Mouse (Mus musculus) adrenal gland, postnatal 36 days (tissue): ENCODE measurements at regions not wholly inside any gene's neighbourhood (a gene's known extent, or its start where the extent isn't known, plus 50 kb on each side); places are given as distances from the start of the nearest gene placed in this dataset.

Experiments used
- DNase-seq, 2 experiments: peaks; one replicate each; pipeline ENCODE4 v3.0.0; 2021; ENCODE audit warnings: mixed read lengths in 1 of 2

DNA sequence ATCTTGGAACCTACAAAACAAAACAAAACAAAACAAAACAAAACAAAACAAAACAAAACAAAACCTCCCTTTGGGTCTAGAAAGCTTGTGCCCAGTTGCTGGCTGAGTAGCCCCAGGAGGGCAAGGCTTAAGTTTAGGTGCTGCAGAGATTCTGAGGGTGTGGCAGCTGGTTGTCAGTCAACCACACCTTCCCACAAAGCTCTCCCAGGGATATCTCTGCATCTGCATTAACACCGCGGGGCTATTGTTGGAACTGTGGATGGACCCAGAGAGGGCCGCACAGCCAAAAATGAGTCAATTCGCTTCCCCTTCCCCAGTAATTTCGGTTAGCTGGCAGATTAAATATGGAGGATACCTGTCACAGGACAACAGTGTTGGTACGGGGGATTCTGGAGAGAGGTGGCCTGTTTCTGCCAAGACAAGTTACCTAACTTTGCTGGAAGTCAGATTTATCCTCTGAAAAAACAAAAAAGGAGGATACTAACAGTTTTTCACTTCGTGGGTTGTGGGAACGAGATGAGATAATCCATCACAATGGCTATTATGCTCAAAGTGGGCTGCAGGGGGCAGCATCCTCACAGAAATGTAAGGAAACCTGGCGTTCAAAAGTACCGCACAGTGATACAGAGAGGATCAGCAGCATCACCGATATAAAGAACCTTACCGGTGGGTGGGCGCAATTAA, 96.7 kb downstream of the 1500009L16Rik start:
- DNase-seq = peak; percentile 71 to 85

GRCm38 (mm10) chr10:83819950-83820275, 97.2 kb downstream of the 1500009L16Rik start:
- no peak for DNase-seq

DNA sequence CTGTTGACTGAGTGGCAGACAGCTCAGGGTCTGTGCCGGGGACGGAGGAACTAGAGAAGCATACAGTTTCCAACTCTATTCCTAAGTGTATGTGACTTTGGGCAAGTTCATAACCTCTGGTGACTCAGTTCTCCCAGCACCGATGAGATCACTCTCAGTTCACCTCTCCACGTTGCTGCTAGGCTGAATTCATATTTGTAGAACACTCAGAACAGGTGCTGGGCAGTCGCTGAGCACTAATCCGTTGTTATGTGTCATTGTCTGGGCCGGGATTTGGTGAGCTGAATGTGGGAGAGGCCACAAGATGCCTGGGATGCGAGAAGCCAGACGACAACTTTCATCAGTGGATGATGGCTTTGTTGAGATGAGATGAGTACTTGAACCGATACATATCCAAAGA, 98.4 kb downstream of the 1500009L16Rik start:
- DNase-seq = no peak

DNA sequence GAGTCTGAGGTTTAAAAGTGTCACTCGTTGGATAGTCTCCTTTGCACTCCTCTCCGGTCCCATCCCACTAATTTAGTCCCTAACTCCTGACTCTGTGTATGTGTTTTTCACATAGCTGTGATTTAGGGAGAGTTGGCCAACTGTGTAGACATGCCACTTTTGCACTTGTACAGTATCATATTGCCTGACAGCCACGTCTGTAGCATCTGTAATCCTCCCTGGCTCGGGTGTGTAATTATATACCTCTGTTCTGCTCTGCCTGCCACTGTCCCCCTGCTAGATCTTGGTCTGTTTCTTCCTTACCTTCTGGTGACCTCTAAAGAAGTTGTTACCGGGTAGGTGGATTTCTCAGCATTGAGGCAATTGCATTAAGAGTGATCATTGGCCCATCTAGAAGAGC, 103.4 kb downstream of the 1500009L16Rik start:
- no peak for DNase-seq

DNA sequence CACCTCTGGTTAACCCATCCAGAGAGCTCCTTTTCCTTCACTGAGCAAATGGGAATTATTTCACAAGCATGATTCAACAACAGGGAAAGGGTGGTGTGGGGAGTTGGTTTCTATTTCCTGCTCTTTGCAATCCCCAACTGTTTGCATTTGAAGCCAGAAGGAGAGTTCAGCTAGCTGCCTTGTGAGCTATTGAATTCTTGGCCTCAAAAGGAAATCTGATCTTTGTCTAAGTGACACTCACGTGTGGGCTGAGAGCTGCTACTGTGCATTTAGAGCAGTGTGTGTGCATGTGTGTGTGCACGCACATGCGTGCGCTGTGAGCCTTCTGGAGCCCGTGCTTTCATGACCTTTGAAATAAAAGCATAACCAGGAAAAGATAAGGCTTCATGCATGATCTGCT, 113.7 kb downstream of the 1500009L16Rik start:
- no peak for DNase-seq

DNA sequence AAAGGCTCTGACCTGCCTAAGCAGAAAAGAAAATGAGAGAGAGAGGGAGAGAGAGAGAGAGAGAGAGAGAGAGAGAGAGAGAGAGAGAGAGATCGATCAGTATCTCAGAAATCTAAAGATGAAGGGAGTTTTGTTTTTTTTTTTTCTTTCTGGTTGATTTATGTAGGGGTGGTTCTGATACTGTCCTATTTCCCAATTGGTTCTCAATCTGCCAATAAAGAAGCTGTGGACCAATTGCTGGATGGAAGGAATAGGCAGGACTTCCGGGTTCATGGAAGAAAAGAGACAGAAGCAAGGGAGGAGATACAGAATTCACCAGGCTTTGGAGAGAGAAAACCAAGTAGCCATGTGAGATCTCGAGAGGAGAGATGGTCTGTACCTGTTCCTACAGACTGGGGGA, 117.6 kb downstream of the 1500009L16Rik start:
- no peak for DNase-seq

GRCm38 (mm10) chr10:83850881-83851280, 128.2 kb downstream of the 1500009L16Rik start:
- no peak for DNase-seq

- DNase-seq = no peak
Measured at GRCm38 (mm10) chr10:83852194-83852593, 129.5 kb downstream of the 1500009L16Rik start.

- DNase-seq = no peak
Measured at GRCm38 (mm10) chr10:83852806-83853205, 130.1 kb downstream of the 1500009L16Rik start.

DNA sequence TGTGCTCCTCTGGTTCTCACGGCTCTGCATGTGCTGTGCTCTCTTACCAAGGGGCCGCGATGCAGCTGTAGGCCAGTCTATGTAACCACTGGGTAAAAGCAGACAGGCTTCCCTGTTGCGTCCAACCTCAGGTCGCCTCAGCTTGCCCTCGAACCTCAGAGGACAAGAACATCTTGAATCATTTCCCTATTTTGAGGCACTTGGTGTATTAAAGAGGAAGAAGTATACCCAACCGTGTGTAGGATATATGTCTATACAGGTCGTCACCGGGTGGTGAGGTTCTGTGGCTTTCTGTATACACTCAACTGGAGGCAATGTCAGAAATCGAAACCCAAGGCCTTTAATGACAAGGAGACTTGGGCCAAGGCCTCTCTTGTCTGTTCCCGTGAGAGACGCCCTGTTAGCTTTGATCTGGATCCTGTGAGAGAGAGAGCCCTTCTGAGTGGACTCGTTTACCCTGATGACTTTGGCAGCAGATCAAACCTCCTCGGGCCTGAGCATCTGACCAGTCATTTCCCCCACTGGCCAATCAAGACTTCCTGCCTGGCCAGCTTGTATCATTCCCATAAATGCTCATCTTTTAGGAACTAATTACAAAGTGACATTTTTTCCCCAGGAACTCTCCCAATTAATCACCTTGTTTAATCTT, 135.3 kb downstream of the 1500009L16Rik start:
- peak; percentile 37 to 51 for DNase-seq

DNA sequence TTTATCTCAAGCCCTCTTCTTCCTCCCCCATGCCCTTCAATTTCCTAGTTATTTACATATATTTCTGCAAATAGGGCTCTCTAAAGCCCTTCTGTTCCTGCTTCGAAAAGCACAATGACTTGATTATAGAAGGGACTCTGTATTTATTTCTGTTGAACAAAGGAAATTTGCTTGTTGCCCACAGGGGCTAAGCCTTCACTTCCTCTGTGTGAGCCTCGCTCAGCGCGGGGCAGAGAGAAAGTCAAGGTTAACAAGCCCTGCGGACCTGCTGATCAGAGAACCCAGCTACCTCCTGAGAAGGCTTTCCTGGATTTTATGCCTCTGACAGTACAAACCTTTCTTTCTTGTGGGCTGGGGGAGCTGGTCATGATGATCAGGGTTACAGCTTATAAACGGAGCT, 136.0 kb downstream of the 1500009L16Rik start:
- peak in 1 of 2 experiments; percentile 16 for DNase-seq

DNA sequence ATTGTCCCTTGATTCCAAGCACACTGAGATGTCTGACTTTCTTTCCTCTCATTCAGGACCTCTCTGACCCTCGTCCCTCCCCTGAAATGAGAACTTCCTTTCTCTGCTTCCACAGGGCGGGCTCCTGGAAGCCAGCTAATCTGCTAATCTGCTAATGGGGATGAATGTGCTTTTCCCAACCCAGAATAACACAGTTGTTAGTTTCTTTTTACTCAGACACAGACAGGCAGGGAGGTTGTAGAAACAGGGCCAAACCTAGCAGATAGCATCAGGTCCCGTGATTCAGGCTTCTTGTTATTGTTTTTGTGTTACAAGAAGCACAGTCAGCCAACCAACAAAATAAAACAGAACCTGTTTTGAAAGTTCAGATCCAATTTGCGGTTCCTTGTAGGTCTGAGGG, 137.0 kb downstream of the 1500009L16Rik start:
- DNase-seq = no peak

GRCm38 (mm10) chr10:83861574-83862190, 139.0 kb downstream of the 1500009L16Rik start:
- peak; percentile 59 for DNase-seq

DNA sequence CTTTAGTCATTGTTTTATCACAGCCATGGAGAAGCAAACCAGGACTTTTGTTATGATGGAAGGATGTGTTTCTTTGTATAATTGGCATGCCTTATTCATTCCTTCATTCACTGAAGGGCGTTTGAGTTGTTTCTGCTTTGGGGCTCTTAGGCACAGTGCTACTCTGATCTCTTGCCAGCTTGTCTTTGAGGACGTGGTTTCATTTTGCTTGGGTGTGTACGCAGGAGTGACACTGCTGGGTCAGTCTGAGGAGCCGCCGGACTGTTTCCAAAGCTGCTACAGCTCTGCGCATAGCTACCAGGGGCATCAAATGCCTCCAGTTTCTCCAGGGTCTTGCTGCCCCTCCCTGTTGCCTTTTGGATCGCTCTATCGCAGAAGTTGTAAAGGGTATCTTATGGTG, 141.9 kb downstream of the 1500009L16Rik start:
- DNase-seq = peak; percentile 19

- DNase-seq = no peak
Measured at GRCm38 (mm10) chr10:83865929-83866328, 143.3 kb downstream of the 1500009L16Rik start.

- peak in 1 of 2 experiments; percentile 24 for DNase-seq
Measured at GRCm38 (mm10) chr10:83871736-83872400, 149.2 kb downstream of the 1500009L16Rik start.

DNA sequence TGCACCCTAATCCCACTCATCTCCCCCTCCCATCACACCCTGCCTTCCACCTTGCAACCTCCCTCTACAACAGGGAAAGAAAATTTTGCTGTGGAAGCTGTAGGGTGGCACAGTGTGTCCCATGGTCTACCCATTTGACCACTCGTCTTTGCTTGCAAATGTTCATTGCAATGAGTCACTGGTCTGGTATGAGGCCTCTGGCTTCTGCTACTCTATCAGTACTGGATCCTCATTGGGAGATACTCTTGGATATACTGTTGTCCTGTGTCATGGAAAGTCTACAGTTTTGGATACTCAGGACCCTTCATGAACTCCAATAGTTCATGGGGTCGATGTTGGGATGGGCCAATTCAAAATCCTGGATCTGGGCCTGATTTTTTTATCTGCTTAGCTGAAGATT, 156.1 kb downstream of the 1500009L16Rik start:
- no peak for DNase-seq

GRCm38 (mm10) chr10:83882119-83882890, 159.6 kb downstream of the 1500009L16Rik start:
- DNase-seq = no peak

GRCm38 (mm10) chr10:83882891-83883185, 160.2 kb downstream of the 1500009L16Rik start:
- no peak for DNase-seq

- DNase-seq = no peak
Measured at GRCm38 (mm10) chr10:83884553-83884952, 161.9 kb downstream of the 1500009L16Rik start.

DNA sequence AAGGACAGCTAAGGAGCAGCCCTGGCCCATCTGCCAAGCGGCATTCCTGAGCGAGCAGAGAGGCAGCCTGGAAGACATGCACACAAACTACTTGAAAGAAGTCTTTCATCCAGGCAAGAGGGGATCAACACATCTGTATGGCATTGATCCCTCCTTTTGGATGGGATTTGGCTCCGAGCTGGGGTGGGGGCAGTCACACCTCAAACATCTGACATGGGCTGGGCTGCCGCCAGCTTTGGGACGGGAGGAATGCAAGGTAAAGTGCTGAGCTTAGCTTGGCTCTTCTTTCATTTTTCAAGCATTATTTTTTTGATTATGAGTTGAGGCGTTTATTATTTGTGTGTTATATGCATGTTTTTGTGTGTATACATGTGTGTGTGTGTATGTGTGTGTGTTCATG, 165.9 kb downstream of the 1500009L16Rik start:
- no peak for DNase-seq

DNA sequence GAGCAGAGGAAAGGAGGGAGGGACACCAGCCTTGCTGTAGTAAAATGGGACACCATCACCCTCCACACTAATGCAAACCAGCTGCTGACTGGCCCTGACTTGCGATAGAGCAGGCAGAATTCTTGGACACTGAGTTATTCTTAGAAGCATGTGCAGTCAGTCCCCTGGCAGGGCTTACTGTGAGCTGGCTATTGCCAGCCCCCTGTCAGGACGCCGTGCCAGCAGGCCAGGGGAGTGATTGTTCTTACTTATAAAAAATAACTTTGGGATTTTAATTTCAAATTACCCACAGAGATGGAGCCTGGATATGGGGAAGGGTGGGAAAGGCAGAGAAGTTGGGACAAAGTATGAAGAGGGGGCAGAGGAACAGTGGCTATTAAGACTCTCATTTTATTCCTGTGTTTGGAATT, 173.1 kb downstream of the 1500009L16Rik start:
- DNase-seq = no peak

- DNase-seq = no peak
Measured at GRCm38 (mm10) chr10:83896160-83896559, 173.5 kb downstream of the 1500009L16Rik start.
